In genomic region chr1:93825105-93825674, GRCm38 (mm10) we compare ENCODE assay signal across 8 mouse cellular contexts. TPM values are rescaled to one million over a fixed set of nuclear protein-coding genes. Genes with fewer than 3 reads are reported as not detected.
A peak's percentile ranks its signal among the peaks of the same experiment; 100 is the strongest.
DNase-seq lines count a peak whose midpoint lies in the region; ATAC-seq lines count a peak whose summit lies in the region.

No protein-coding gene starts in this region.

- H3K36me3 ChIP-seq in lung, embryonic 16.5 days (ENCODE audit: control insufficient read depth, insufficient read depth, low read length) = peaks cover 4% of the 10 kb centered on the region

- H3K9ac ChIP-seq in lung, embryonic 16.5 days (ENCODE audit: low read length) = peak overlapping the region; percentile 78

- H3K4me2 ChIP-seq in lung, embryonic 16.5 days (ENCODE audit: low read depth, low read length) = peak overlapping the region; percentile 53

- H3K9me3 ChIP-seq in lung, embryonic 16.5 days (ENCODE audit: control insufficient read depth, low read length) = no peaks in the 10 kb centered on the region

- peak overlapping the region; percentile 62 for H3K4me3 ChIP-seq in lung, embryonic 16.5 days (ENCODE audit: low read length)

- DNase-seq in MEL-GATA-1-ER (ENCODE audit: extremely low read depth, low read depth) = peak; percentile 97
- peak; percentile 95 for DNase-seq in cerebellum, adult 8-10 months
- DNase-seq in forelimb bud, embryonic 11.5 days (ENCODE audit: low read depth, low spot score) = peak; percentile 99
- peak; percentile 94 for DNase-seq in layer of hippocampus, adult 9-10 months (ENCODE audit: low spot score)
- peak; percentile 91 for DNase-seq in ovary, postnatal 10 days (ENCODE audit: low spot score)
- DNase-seq in thymus, postnatal 10 days (ENCODE audit: low spot score in 2 of 2) = peak; percentile 91 to 92

- under 1% methylated on average over 30 of the region's 30 CpGs for WGBS in lung, embryonic 16.5 days

- peak; percentile 91 to 92 for ATAC-seq in hematopoietic stem cell, adult 5-6 weeks (replicated peaks in 1 of 2; ENCODE audit: insufficient read depth in 1 of 2, low FRiP score in 2 of 2, low TSS enrichment in 1 of 2, low read depth in 1 of 2, poor library complexity in 2 of 2, severe bottlenecking in 2 of 2)
- peak; percentile 98 for ATAC-seq in lung, embryonic 16.5 days (ENCODE audit: low read depth)

- no peaks in the 10 kb centered on the region for H3K4me1 ChIP-seq in lung, embryonic 16.5 days (replicated peaks; ENCODE audit: control insufficient read depth, insufficient read depth, low read length)

- H3K27me3 ChIP-seq in lung, embryonic 16.5 days (ENCODE audit: control insufficient read depth, insufficient read depth, low read depth, low read length) = no peaks in the 10 kb centered on the region

- peak overlapping the region; percentile 96 for H3K27ac ChIP-seq in lung, embryonic 16.5 days (ENCODE audit: low read length)

RNA-seq across cellular contexts. Expression of gene D2hgdh, which starts 0.5 kb away (rescaled TPM):
- total RNA-seq in hematopoietic stem cell, adult 5-6 weeks (2017) = 29.5 and 33.8 TPM in 2 replicates
- 15.4 and 17.2 TPM in 2 replicates for polyA plus RNA-seq in lung, embryonic 16.5 days (2015; fragmentation: Nextera tagmentation; extraction: Ambion mirVana)

RNA-seq across cellular contexts. Expression of gene Ing5, which starts 21.4 kb away (rescaled TPM):
- total RNA-seq in hematopoietic stem cell, adult 5-6 weeks (2017) = 37.6 and 48.7 TPM in 2 replicates
- polyA plus RNA-seq in lung, embryonic 16.5 days (2015; fragmentation: Nextera tagmentation; extraction: Ambion mirVana) = 20.1 and 21.1 TPM in 2 replicates

RNA-seq across cellular contexts. Expression of gene Dtymk, which starts 23.5 kb away (rescaled TPM):
- total RNA-seq in hematopoietic stem cell, adult 5-6 weeks (2017) = 184 and 237 TPM in 2 replicates
- 231 and 238 TPM in 2 replicates for polyA plus RNA-seq in lung, embryonic 16.5 days (2015; fragmentation: Nextera tagmentation; extraction: Ambion mirVana)

RNA-seq across cellular contexts. Expression of gene Gal3st2, which starts 35.9 kb away (rescaled TPM):
- total RNA-seq in hematopoietic stem cell, adult 5-6 weeks (2017) = not detected in 2 replicates
- polyA plus RNA-seq in lung, embryonic 16.5 days (2015; fragmentation: Nextera tagmentation; extraction: Ambion mirVana) = 0.11 and 0.16 TPM in 2 replicates

Comparison
In these comparisons a context has a peak if more than half of its experiments do, and no peak if none do; other contexts are left out.
1. Peak in every context shown above with its lines: DNase-seq, ATAC-seq, H3K4me3 ChIP-seq and H3K27ac ChIP-seq.